Mouse (Mus musculus) midbrain, embryonic 13.5 days (tissue): ENCODE results near the gene Gm3404. TPM values are rescaled to one million over a fixed set of nuclear protein-coding genes. Genes with fewer than 3 reads are reported as not detected.
"Not testable (repeated sequence)": the region's sequence is repeated elsewhere in the genome, so short reads cannot be mapped to it uniquely, and the experiment has no call there.

Source experiments
- ATAC-seq: fragments of 200-750 bp; cut with Nextera tagmentation; 2 replicates; pipeline ENCODE4 v1.8.0; 2017; ENCODE audit warnings: mild to moderate bottlenecking, moderate TSS enrichment, moderate library complexity
- H3K27ac ChIP-seq: fragments of 300-500 bp; sonication (generic); 2 replicates; pipeline ENCODE4 v1.5.1; 2015; ENCODE audit warnings: inconsistent platforms, mild to moderate bottlenecking, moderate library complexity
- H3K27me3 ChIP-seq: fragments of 300-500 bp; sonication (generic); 2 replicates; pipeline ENCODE4 v1.6.1; 2015; ENCODE audit warnings: mild to moderate bottlenecking, inconsistent platforms
- H3K36me3 ChIP-seq: fragments of 300-500 bp; sonication (generic); 2 replicates; pipeline ENCODE4 v1.6.1; 2015; ENCODE audit warnings: mild to moderate bottlenecking, inconsistent platforms
- H3K4me1 ChIP-seq: fragments of 300-500 bp; sonication (generic); replicated peaks from 2 replicates; pipeline ENCODE4 v1.6.1; 2015; ENCODE audit warnings: inconsistent platforms
- H3K4me2 ChIP-seq: fragments of 300-500 bp; sonication (generic); replicated peaks from 2 replicates; pipeline ENCODE4 v1.6.1; 2015; ENCODE audit warnings: moderate library complexity, mild to moderate bottlenecking, inconsistent platforms
- H3K4me3 ChIP-seq: fragments of 300-500 bp; sonication (generic); replicated peaks from 2 replicates; pipeline ENCODE4 v1.5.1; 2015; ENCODE audit warnings: mild to moderate bottlenecking, inconsistent platforms
- H3K9ac ChIP-seq: fragments of 300-500 bp; sonication (generic); replicated peaks from 2 replicates; pipeline ENCODE4 v1.6.1; 2015; ENCODE audit warnings: mild to moderate bottlenecking, inconsistent platforms
- H3K9me3 ChIP-seq: fragments of 300-500 bp; sonication (generic); 2 replicates; pipeline ENCODE4 v1.6.1; 2016; ENCODE audit warnings: mild to moderate bottlenecking, inconsistent platforms
- WGBS: fragments of 180-500 bp; shearing (Covaris S2); methylation state at CpG from one replicate; pipeline ENCODE4 v1.1.7; 2015; 5-methylcytosine and 5-hydroxymethylcytosine counted together
- polyA plus RNA-seq: library from polyadenylated mRNA; unstranded; fragments of >200 nt; fragmentation: Nextera tagmentation; extraction: Ambion mirVana; gene quantifications from 2 replicates; pipeline ENCODE4 v1.2.1, GENCODE M21; 2015

The Gm3404 gene
- not detected in 2 replicates for polyA plus RNA-seq

DNA sequence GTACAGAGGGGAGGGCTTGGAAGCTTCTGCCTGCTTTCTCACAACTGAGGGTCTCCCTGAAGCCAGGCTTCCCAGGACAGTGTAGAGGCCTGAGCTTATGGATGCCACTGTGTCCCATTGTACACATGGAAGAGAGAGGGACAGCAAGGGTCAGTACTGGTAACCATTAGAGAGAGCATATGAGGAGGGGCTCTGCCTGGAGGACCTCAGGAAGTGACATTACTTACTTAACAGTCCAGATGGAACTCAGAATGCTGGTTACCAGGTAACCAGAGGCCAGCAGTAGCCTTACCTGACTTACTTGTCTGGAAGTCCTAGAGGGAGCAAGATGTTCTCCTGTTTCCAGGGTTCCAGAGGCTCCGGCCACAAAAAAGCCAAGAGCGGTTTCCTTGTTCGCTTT is at the start of gene Gm3404:
Gene Gm3404, plus strand, starts transcription at position 301 of the 400 bp plus-strand sequence.
- not testable (repeated sequence) for H3K27me3 ChIP-seq, H3K27ac ChIP-seq, H3K4me2 ChIP-seq, H3K9me3 ChIP-seq, H3K9ac ChIP-seq, H3K4me1 ChIP-seq, ATAC-seq, H3K36me3 ChIP-seq, H3K4me3 ChIP-seq
- WGBS: 84% methylated on average over 3 of the region's 3 CpGs

DNA sequence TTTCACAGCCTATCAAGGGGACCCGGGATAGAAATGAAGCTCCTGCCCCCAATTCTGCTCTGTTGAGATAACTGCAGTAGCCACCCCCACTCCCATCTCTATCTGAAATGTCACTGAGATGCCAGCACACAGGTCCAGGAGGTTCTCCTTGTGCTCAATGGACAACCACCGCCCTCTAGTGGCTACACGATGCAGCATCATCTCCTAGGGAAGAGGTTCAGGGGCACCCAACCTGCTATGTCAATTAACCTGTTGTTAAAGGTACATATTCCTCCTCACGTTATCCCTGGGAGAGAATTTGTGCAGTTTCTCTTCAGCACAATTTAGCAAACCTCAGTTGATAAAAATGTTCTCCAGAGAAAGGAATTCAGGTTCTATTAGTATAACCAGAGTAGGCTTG is 46.0 kb upstream of the Gm3404 start:
- H3K9me3 ChIP-seq, ATAC-seq, H3K27ac ChIP-seq, H3K4me3 ChIP-seq, H3K36me3 ChIP-seq, H3K9ac ChIP-seq, H3K4me1 ChIP-seq, H3K27me3 ChIP-seq, H3K4me2 ChIP-seq: not testable (repeated sequence)
- 10% methylated on average over 4 of the region's 4 CpGs for WGBS

DNA sequence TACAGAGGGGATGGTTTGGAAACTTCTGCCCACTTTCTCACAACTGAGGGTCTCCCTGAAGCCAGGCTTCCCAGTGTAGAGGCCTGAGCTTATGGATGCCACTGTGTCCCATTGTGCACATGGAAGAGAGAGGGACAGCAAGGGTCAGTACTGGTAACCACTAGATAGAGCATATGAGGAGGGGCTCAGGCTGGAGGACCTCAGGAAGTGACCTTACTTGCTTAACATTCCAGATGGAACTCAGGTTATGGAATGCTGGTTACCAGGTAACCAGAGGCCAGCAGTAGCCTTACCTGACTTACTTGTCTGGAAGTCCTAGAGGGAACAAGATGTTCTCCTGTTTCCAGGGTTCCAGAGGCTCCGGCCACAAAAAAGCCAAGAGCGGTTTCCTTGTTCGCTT is 43.9 kb upstream of the Gm3404 start, which contains the start of gene Gm6408:
Gene Gm6408, plus strand, starts transcription at position 301 of the 400 bp plus-strand sequence.
- not testable (repeated sequence) for ATAC-seq, H3K9me3 ChIP-seq

GRCm38 (mm10) chr5:146488959-146489358 is 36.6 kb upstream of the Gm3404 start:
- not testable (repeated sequence) for H3K4me3 ChIP-seq, ATAC-seq, H3K4me2 ChIP-seq, H3K36me3 ChIP-seq, H3K27ac ChIP-seq, H3K9ac ChIP-seq, H3K27me3 ChIP-seq, H3K9me3 ChIP-seq, H3K4me1 ChIP-seq
- 16% methylated on average over 3 of the region's 4 CpGs for WGBS

More for the DNA sequence above, 43.9 kb upstream of the Gm3404 start, which contains the start of gene Gm6408:
- not testable (repeated sequence) for H3K4me2 ChIP-seq, H3K27ac ChIP-seq, H3K4me1 ChIP-seq, H3K36me3 ChIP-seq, H3K4me3 ChIP-seq, H3K9ac ChIP-seq, H3K27me3 ChIP-seq
- WGBS: 100% methylated on average over 3 of the region's 3 CpGs

GRCm38 (mm10) chr5:146491063-146491462 is 34.5 kb upstream of the Gm3404 start, which contains the start of gene Gm6370:
Gm6370 (plus strand) TSS chr5:146491363.
- H3K9ac ChIP-seq, H3K9me3 ChIP-seq, H3K4me1 ChIP-seq, ATAC-seq, H3K4me3 ChIP-seq, H3K4me2 ChIP-seq, H3K27ac ChIP-seq, H3K36me3 ChIP-seq, H3K27me3 ChIP-seq: not testable (repeated sequence)
- WGBS: no CpG with 5 or more reads among the region's 5 CpGs

DNA sequence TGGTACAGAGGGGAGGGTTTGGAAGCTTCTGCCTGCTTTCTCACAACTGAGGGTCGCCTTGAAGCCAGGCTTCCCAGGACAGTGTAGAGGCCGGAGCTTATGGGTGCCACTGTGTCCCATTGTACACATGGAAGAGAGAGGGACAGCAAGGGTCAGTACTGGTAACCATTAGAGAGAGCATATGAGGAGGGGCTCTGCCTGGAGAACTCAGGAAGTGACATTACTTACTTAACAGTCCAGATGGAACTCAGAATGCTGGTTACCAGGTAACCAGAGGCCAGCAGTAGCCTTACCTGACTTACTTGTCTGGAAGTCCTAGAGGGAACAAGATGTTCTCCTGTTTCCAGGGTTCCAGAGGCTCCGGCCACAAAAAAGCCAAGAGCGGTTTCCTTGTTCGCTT is 23.5 kb upstream of the Gm3404 start, which contains the start of gene 4930449I24Rik:
Gene 4930449I24Rik, plus strand, starts transcription at position 301 of the 400 bp plus-strand sequence.
- H3K36me3 ChIP-seq, H3K27ac ChIP-seq, H3K9me3 ChIP-seq, H3K27me3 ChIP-seq, H3K9ac ChIP-seq, ATAC-seq, H3K4me1 ChIP-seq, H3K4me2 ChIP-seq, H3K4me3 ChIP-seq: not testable (repeated sequence)
- no CpG with 5 or more reads among the region's 5 CpGs for WGBS

GRCm38 (mm10) chr5:146513823-146514222 is 11.8 kb upstream of the Gm3404 start, which contains the start of gene Gm3402:
Gm3402 (plus strand) TSS chr5:146514123.
- WGBS: no CpG with 5 or more reads among the region's 5 CpGs
- ATAC-seq, H3K9ac ChIP-seq, H3K27me3 ChIP-seq, H3K27ac ChIP-seq, H3K36me3 ChIP-seq, H3K4me3 ChIP-seq, H3K9me3 ChIP-seq, H3K4me2 ChIP-seq, H3K4me1 ChIP-seq: not testable (repeated sequence)

- 90% methylated on average over 3 of the region's 3 CpGs for WGBS
- ATAC-seq: not testable (repeated sequence)
Observed at GRCm38 (mm10) chr5:146537347-146537746, 11.7 kb downstream of the Gm3404 start, which contains the start of gene Gm3409. Gm3409 (plus strand) TSS chr5:146537647.

GRCm38 (mm10) chr5:146555836-146556235 is 30.2 kb downstream of the Gm3404 start, which contains the start of gene Gm3415:
Gm3415 (plus strand) TSS chr5:146556136.
- not testable (repeated sequence) for H3K4me3 ChIP-seq, H3K36me3 ChIP-seq, H3K9ac ChIP-seq, ATAC-seq, H3K9me3 ChIP-seq, H3K27me3 ChIP-seq, H3K4me1 ChIP-seq, H3K27ac ChIP-seq, H3K4me2 ChIP-seq
- WGBS: no CpG with 5 or more reads among the region's 3 CpGs

More at GRCm38 (mm10) chr5:146537347-146537746, 11.7 kb downstream of the Gm3404 start, which contains the start of gene Gm3409:
- not testable (repeated sequence) for H3K4me3 ChIP-seq, H3K4me1 ChIP-seq, H3K9me3 ChIP-seq, H3K27me3 ChIP-seq, H3K4me2 ChIP-seq, H3K36me3 ChIP-seq, H3K27ac ChIP-seq, H3K9ac ChIP-seq

- Histone ChIP-seq H3K4me3 (no peak overlapping the region), H3K9me3 (no peaks in the 10 kb centered on the region), H3K27me3 (no peaks in the 10 kb centered on the region), H3K27ac (no peak overlapping the region), H3K4me1 (no peaks in the 10 kb centered on the region), H3K4me2 (no peak overlapping the region), H3K9ac (no peak overlapping the region), H3K36me3 (no peaks in the 10 kb centered on the region)
- WGBS: 83% methylated on average over 1 of the region's 1 CpGs
- ATAC-seq: no peak
Observed at GRCm38 (mm10) chr5:146564259-146564658, 38.7 kb downstream of the Gm3404 start.

DNA sequence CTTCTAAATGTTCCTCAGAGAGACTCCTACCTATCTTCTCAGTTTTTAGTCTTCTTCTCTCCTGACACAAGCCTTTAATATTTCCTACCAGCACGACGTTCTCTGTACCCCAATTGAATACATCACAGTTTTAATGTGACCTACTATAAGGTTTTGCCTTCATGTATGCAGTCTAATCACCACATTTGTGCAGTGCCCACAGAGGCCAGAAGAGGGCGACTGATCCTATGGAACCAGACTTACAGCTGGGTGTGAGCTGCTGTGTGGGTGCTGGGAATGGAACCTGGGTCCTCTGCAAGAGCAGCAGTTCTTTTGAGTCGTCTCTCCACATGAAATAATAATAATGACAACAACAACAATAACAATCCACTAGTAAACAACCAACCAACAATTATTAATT is 41.5 kb downstream of the Gm3404 start:
- ATAC-seq: no peak
- Histone ChIP-seq H3K9me3 (no peaks in the 10 kb centered on the region), H3K4me3 (no peak overlapping the region), H3K4me1 (no peaks in the 10 kb centered on the region), H3K4me2 (no peak overlapping the region), H3K27ac (no peak overlapping the region), H3K9ac (no peak overlapping the region), H3K36me3 (no peaks in the 10 kb centered on the region), H3K27me3 (no peaks in the 10 kb centered on the region)
- 61% methylated on average over 4 of the region's 4 CpGs for WGBS

GRCm38 (mm10) chr5:146570179-146570578 is 44.6 kb downstream of the Gm3404 start:
- H3K4me3 ChIP-seq, ATAC-seq, H3K4me1 ChIP-seq, H3K27ac ChIP-seq, H3K9me3 ChIP-seq, H3K36me3 ChIP-seq, H3K9ac ChIP-seq, H3K4me2 ChIP-seq, H3K27me3 ChIP-seq: not testable (repeated sequence)
- WGBS: 90% methylated on average over 6 of the region's 6 CpGs
